Mouse (Mus musculus) megakaryocyte, adult 5-6 weeks (primary cell): Measurements from ENCODE around the gene Ttc19. TPM values are rescaled to one million over a fixed set of nuclear protein-coding genes. Genes with fewer than 3 reads are reported as not detected.
A peak's percentile ranks its signal among the peaks of the same experiment; 100 is the strongest.

ENCODE experiments used
- ATAC-seq: 2 replicates; pipeline ENCODE4 v1.8.0; 2016; ENCODE audit warnings: mild to moderate bottlenecking, inconsistent platforms; ENCODE audit not compliant: poor library complexity, severe bottlenecking
- total RNA-seq, 2 experiments: library from RNA; stranded (forward) in 1 of 2; stranded (reverse) in 1 of 2; fragments of 153-499, 151-499 nt in 1 of 2; fragments of 221-1000, 200-1000 nt in 1 of 2; gene quantifications; 2 replicates each; pipeline versions ENCODE4 v1.2.3 to v1.2.4; 2015 to 2017

Ttc19 gene
- total RNA-seq (2015) (7.4 and 10.8 TPM in 2 replicates), total RNA-seq (2017) (8.6 and 15.7 TPM in 2 replicates)

GRCm38 (mm10) chr11:62280675-62281600 is at the start of gene Ttc19, which contains the start of gene Zswim7:
TSS of gene Ttc19 (plus strand) at chr11:62281473.
TSS of gene Zswim7 (minus strand) at chr11:62281375.
- peak; percentile 80 for ATAC-seq

- peak; percentile 83 for ATAC-seq
Observed at GRCm38 (mm10) chr11:62240631-62241261, 40.5 kb upstream of the Ttc19 start.

- no peak for ATAC-seq
Observed at GRCm38 (mm10) chr11:62243871-62244270, 37.4 kb upstream of the Ttc19 start.

- no peak for ATAC-seq
Observed at GRCm38 (mm10) chr11:62244471-62244870, 36.8 kb upstream of the Ttc19 start.

GRCm38 (mm10) chr11:62247759-62248400 is 33.4 kb upstream of the Ttc19 start:
- ATAC-seq: no peak

- ATAC-seq: peak; percentile 58
Observed at GRCm38 (mm10) chr11:62248401-62249244, 32.6 kb upstream of the Ttc19 start, which contains the start of gene Adora2b. TSS of gene Adora2b (plus strand) at chr11:62248984.

GRCm38 (mm10) chr11:62249266-62250037 is 31.8 kb upstream of the Ttc19 start:
- peak; percentile 22; the same call in 1 of the 2 replicates for ATAC-seq

GRCm38 (mm10) chr11:62251047-62251446 is 30.2 kb upstream of the Ttc19 start:
- peak; percentile 67 for ATAC-seq

- ATAC-seq: no peak
Observed at GRCm38 (mm10) chr11:62253380-62253779, 27.9 kb upstream of the Ttc19 start.

- no peak for ATAC-seq
Observed at GRCm38 (mm10) chr11:62259214-62259613, 22.1 kb upstream of the Ttc19 start.

GRCm38 (mm10) chr11:62263599-62263998 is 17.7 kb upstream of the Ttc19 start:
- ATAC-seq: no peak

GRCm38 (mm10) chr11:62264018-62264417 is 17.3 kb upstream of the Ttc19 start:
- no peak for ATAC-seq

GRCm38 (mm10) chr11:62265642-62266041 is 15.6 kb upstream of the Ttc19 start:
- no peak for ATAC-seq

- ATAC-seq: no peak
Observed at GRCm38 (mm10) chr11:62266466-62267214, 14.6 kb upstream of the Ttc19 start.

- ATAC-seq: no peak
Observed at GRCm38 (mm10) chr11:62268381-62268780, 12.9 kb upstream of the Ttc19 start.

- ATAC-seq: no peak
Observed at GRCm38 (mm10) chr11:62269097-62269496, 12.2 kb upstream of the Ttc19 start.

GRCm38 (mm10) chr11:62270851-62271250 is 10.4 kb upstream of the Ttc19 start:
- ATAC-seq: no peak

GRCm38 (mm10) chr11:62277086-62277485 is 4.2 kb upstream of the Ttc19 start:
- ATAC-seq: no peak

- peak; percentile 63 for ATAC-seq
Observed at GRCm38 (mm10) chr11:62278027-62278426, 3.2 kb upstream of the Ttc19 start.
